Mouse (Mus musculus) heart, postnatal 0 days (tissue): Measurements from ENCODE around the gene Mad1l1. TPM values are rescaled to one million over a fixed set of nuclear protein-coding genes. Genes with fewer than 3 reads are reported as not detected.

Source experiments
- ATAC-seq: fragments of 200-750 bp; cut with Nextera tagmentation; 2 replicates; pipeline ENCODE4 v1.8.0; 2017; ENCODE audit warnings: low read depth, moderate number of reproducible peaks, moderate library complexity; ENCODE audit not compliant: insufficient read depth
- DNase-seq: peaks from one replicate; pipeline ENCODE4 v3.0.0-alpha.2; 2016; ENCODE audit warnings: low spot score
- H3K27ac ChIP-seq: fragments of 300-500 bp; sonication (generic); 2 replicates; pipeline ENCODE4 v1.5.1; 2014; ENCODE audit warnings: low read depth, mild to moderate bottlenecking
- H3K27me3 ChIP-seq: fragments of 300-500 bp; sonication (generic); 2 replicates; pipeline ENCODE4 v1.6.1; 2014; ENCODE audit warnings: low read length, mixed read lengths; ENCODE audit not compliant: control insufficient read depth, insufficient read depth
- H3K36me3 ChIP-seq: fragments of 300-500 bp; sonication (generic); replicated peaks from 2 replicates; pipeline ENCODE4 v1.6.1; 2014; ENCODE audit warnings: low read length, mixed read lengths; ENCODE audit not compliant: control insufficient read depth, insufficient read depth
- H3K4me1 ChIP-seq: fragments of 300-500 bp; sonication (generic); 2 replicates; pipeline ENCODE4 v1.6.1; 2014; ENCODE audit warnings: antibody characterized with exemption; ENCODE audit not compliant: control insufficient read depth, insufficient read depth
- H3K4me2 ChIP-seq: fragments of 300-500 bp; sonication (generic); 2 replicates; pipeline ENCODE4 v1.6.1; 2014; ENCODE audit warnings: low read depth, mild to moderate bottlenecking, low read length, moderate library complexity
- H3K4me3 ChIP-seq: fragments of 300-500 bp; sonication (generic); 2 replicates; pipeline ENCODE4 v1.5.1; 2014; ENCODE audit warnings: low read depth, low read length
- H3K9ac ChIP-seq: fragments of 300-500 bp; sonication (generic); replicated peaks from 2 replicates; pipeline ENCODE4 v1.6.1; 2014; ENCODE audit warnings: low read depth, low read length, mixed read lengths
- H3K9me3 ChIP-seq: fragments of 300-500 bp; sonication (generic); replicated peaks from 2 replicates; pipeline ENCODE4 v1.6.1; 2016; ENCODE audit warnings: low read length; ENCODE audit not compliant: control insufficient read depth
- CTCF ChIP-seq: IDR thresholded peaks from 2 replicates; pipeline ENCODE4 v1.5.1; 2016; ENCODE audit warnings: antibody characterized with exemption, control low read depth, low read depth
- EP300 ChIP-seq: IDR thresholded peaks from 2 replicates; pipeline ENCODE4 v1.6.1; 2016; ENCODE audit warnings: antibody characterized with exemption, low read depth
- WGBS: fragments of 180-500 bp; shearing (Covaris S2); extraction: QIAGEN DNeasy Blood & Tissue Kit; methylation state at CpG from one replicate; pipeline ENCODE4 v1.1.7; 2014; 5-methylcytosine and 5-hydroxymethylcytosine counted together
- polyA plus RNA-seq: library from polyadenylated mRNA; unstranded; fragments of >200 nt; fragmentation: Nextera tagmentation; extraction: Ambion mirVana; gene quantifications from 2 replicates; pipeline ENCODE4 v1.2.1, GENCODE M21; 2015
- total RNA-seq: library from RNA; depleted of rRNA; stranded (reverse); fragments of >200 nt; gene quantifications from 2 replicates; pipeline ENCODE4 v1.2.3, GENCODE M21; 2014; ENCODE audit warnings: low replicate concordance

The Mad1l1 gene
- total and polyA plus RNA-seq, 2 experiments from 2014 or later = 15.1 to 20.6 TPM

GRCm38 (mm10) chr5:140230818-140231217 lies 90.5 kb downstream of the Mad1l1 start:
- 89% methylated on average over 6 of the region's 6 CpGs for WGBS
- Histone ChIP-seq H3K4me2 (no peak overlapping the region), H3K36me3 (no peaks in the 10 kb centered on the region; the same call in 1 of the 2 replicates), H3K4me1 (no peaks in the 10 kb centered on the region), H3K9ac (no peak overlapping the region), H3K4me3 (no peak overlapping the region), H3K27ac (no peak overlapping the region), H3K9me3 (no peaks in the 10 kb centered on the region), H3K27me3 (no peaks in the 10 kb centered on the region)
- TF ChIP-seq CTCF (no peak), EP300 (no peak)
- ATAC-seq (no peak), DNase-seq (no peak)

GRCm38 (mm10) chr5:140228306-140228705 lies 93.0 kb downstream of the Mad1l1 start:
- Histone ChIP-seq H3K4me3 (no peak overlapping the region), H3K27ac (no peak overlapping the region), H3K27me3 (no peaks in the 10 kb centered on the region), H3K9ac (no peak overlapping the region), H3K4me1 (no peaks in the 10 kb centered on the region), H3K9me3 (no peaks in the 10 kb centered on the region), H3K4me2 (no peak overlapping the region), H3K36me3 (no peaks in the 10 kb centered on the region)
- TF ChIP-seq CTCF (no peak), EP300 (no peak)
- no peak for DNase-seq
- no peak for ATAC-seq
- 83% methylated on average over 3 of the region's 3 CpGs for WGBS

GRCm38 (mm10) chr5:140226871-140227270 lies 94.5 kb downstream of the Mad1l1 start:
- Histone ChIP-seq H3K4me2 (no peak overlapping the region), H3K36me3 (no peaks in the 10 kb centered on the region), H3K9ac (no peak overlapping the region), H3K4me3 (no peak overlapping the region), H3K9me3 (no peaks in the 10 kb centered on the region), H3K27ac (no peak overlapping the region), H3K27me3 (no peaks in the 10 kb centered on the region), H3K4me1 (no peaks in the 10 kb centered on the region)
- no peak for TF ChIP-seq EP300
- no peak for TF ChIP-seq CTCF
- DNase-seq = no peak
- ATAC-seq = no peak
- 75% methylated on average over 3 of the region's 3 CpGs for WGBS

GRCm38 (mm10) chr5:140225881-140226280 lies 95.5 kb downstream of the Mad1l1 start:
- TF ChIP-seq EP300 = no peak
- TF ChIP-seq CTCF = no peak
- Histone ChIP-seq H3K27me3 (no peaks in the 10 kb centered on the region), H3K36me3 (no peaks in the 10 kb centered on the region), H3K4me1 (peaks cover 9% of the 10 kb centered on the region; the same call in 1 of the 2 replicates), H3K27ac (no peak overlapping the region), H3K9me3 (no peaks in the 10 kb centered on the region), H3K4me2 (no peak overlapping the region), H3K4me3 (no peak overlapping the region), H3K9ac (no peak overlapping the region)
- DNase-seq (no peak), ATAC-seq (no peak)
- WGBS = 82% methylated on average over 2 of the region's 2 CpGs

- H3K9me3 ChIP-seq = no peaks in the 10 kb centered on the region
- H3K4me3 ChIP-seq = no peak overlapping the region
- no peak overlapping the region for H3K9ac ChIP-seq
- no peak overlapping the region for H3K4me2 ChIP-seq
- ATAC-seq (no peak), DNase-seq (no peak)
- TF ChIP-seq EP300 = no peak
- TF ChIP-seq CTCF = no peak
- no peaks in the 10 kb centered on the region for H3K27me3 ChIP-seq
- no peak overlapping the region for H3K27ac ChIP-seq
- 83% methylated on average over 2 of the region's 2 CpGs for WGBS
- no peaks in the 10 kb centered on the region for H3K36me3 ChIP-seq
- peaks cover 9% of the 10 kb centered on the region; the same call in 1 of the 2 replicates for H3K4me1 ChIP-seq
Measured at GRCm38 (mm10) chr5:140225103-140225502, 96.2 kb downstream of the Mad1l1 start.
